Mouse (Mus musculus) cerebellum, postnatal 25 days (tissue): ENCODE results near the gene Cckar.
"Not testable (repeated sequence)": the region's sequence is repeated elsewhere in the genome, so short reads cannot be mapped to it uniquely, and the experiment has no call there.

Experiments
- DNase-seq, 2 experiments: peaks; one replicate each; pipeline ENCODE4 v3.0.0; 2021; ENCODE audit warnings: mixed read lengths in 2 of 2

Cckar gene

GRCm38 (mm10) chr5:53707235-53708177, at the start of gene Cckar:
Cckar (minus strand) TSS chr5:53707705.
- DNase-seq, result no peak

- no peak for DNase-seq
Measured at GRCm38 (mm10) chr5:53744061-53744460, 36.6 kb upstream of the Cckar start.

GRCm38 (mm10) chr5:53732933-53733332, 25.4 kb upstream of the Cckar start:
- no peak for DNase-seq

- DNase-seq, result no peak
Measured at GRCm38 (mm10) chr5:53727606-53728005, 20.1 kb upstream of the Cckar start.

- no peak for DNase-seq
Measured at GRCm38 (mm10) chr5:53726011-53726410, 18.5 kb upstream of the Cckar start.

- DNase-seq, result no peak
Measured at GRCm38 (mm10) chr5:53716462-53716861, 9.0 kb upstream of the Cckar start.

- DNase-seq, result no peak
Measured at GRCm38 (mm10) chr5:53711277-53711676, 3.8 kb upstream of the Cckar start.

GRCm38 (mm10) chr5:53708191-53708590, 686 bp upstream of the Cckar start:
- no peak for DNase-seq

- no peak for DNase-seq
Measured at GRCm38 (mm10) chr5:53702686-53703085, 4.8 kb downstream of the Cckar start.

- DNase-seq, result no peak
Measured at GRCm38 (mm10) chr5:53697794-53698193, 9.7 kb downstream of the Cckar start.

- no peak for DNase-seq
Measured at GRCm38 (mm10) chr5:53696701-53697100, 10.8 kb downstream of the Cckar start.

GRCm38 (mm10) chr5:53692662-53693061, 14.8 kb downstream of the Cckar start:
- DNase-seq, result no peak

- DNase-seq, result no peak
Measured at GRCm38 (mm10) chr5:53692100-53692499, 15.4 kb downstream of the Cckar start.

- DNase-seq, result no peak
Measured at GRCm38 (mm10) chr5:53691577-53691976, 15.9 kb downstream of the Cckar start.

- no peak for DNase-seq
Measured at GRCm38 (mm10) chr5:53688326-53688725, 19.2 kb downstream of the Cckar start.

GRCm38 (mm10) chr5:53686379-53686778, 21.1 kb downstream of the Cckar start:
- DNase-seq, result no peak

GRCm38 (mm10) chr5:53685623-53686022, 21.9 kb downstream of the Cckar start:
- no peak for DNase-seq

GRCm38 (mm10) chr5:53684417-53684816, 23.1 kb downstream of the Cckar start:
- DNase-seq, result no peak

GRCm38 (mm10) chr5:53683916-53684315, 23.6 kb downstream of the Cckar start:
- no peak for DNase-seq

- no peak for DNase-seq
Measured at GRCm38 (mm10) chr5:53679651-53680050, 27.9 kb downstream of the Cckar start.

- no peak for DNase-seq
Measured at GRCm38 (mm10) chr5:53678036-53678767, 29.3 kb downstream of the Cckar start.

- DNase-seq, result no peak
Measured at GRCm38 (mm10) chr5:53676671-53677070, 30.8 kb downstream of the Cckar start.

GRCm38 (mm10) chr5:53673493-53674150, 33.9 kb downstream of the Cckar start:
- DNase-seq, result not testable (repeated sequence)
